Mouse (Mus musculus): Measurements from ENCODE around the gene 9530053A07Rik. TPM values are rescaled to one million over a fixed set of nuclear protein-coding genes. Genes with fewer than 3 reads are reported as not detected.

9530053A07Rik gene
- total RNA-seq, 1 experiment from 2014 or later, result not detected

DNA sequence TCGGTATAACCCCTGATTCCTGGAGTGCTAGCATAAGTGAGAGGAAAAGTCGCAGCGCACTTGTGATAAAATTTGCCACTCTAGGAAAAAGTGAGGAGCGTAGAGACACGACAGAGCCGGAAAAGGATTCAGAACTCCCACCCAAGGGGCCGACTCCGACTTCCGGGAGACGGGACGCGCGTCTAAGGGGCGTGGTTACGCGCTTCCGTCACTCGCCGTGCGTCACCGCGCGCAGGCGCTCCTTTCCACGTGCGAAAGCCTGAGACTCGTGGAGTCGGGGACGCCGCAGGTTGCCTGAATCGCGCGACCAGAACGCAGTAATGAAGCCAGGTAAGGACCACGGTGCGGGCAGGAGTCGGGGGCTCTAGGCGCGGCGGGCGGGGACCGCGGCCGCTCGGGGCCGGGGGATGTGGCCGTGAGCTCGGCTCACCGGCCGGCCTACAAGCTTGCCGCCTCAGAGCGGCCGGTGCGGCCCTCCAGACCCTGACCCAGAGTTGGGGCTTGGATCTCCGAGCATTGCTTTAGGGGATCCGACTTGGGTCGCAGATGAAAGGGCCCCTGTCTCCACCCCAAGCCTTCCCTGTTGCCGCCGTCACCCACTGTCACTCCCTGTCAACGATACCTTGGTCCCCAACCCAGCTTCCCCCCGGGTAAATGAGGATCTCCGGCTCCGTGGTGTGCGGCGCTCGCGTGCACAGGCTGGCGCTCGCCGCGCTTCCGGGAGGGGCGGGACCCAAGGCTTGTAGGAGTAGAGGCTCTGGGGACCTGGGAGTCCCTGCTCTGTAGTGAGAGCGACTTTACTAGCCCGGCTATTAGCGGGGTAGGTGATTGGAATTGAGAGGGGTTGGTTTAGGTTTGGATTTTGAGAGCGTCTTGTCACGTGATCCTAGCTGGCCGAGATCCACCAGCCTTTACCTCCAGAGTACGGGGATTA, 40.5 kb downstream of the 9530053A07Rik start, which contains the start of gene Fbl:
Fbl (plus strand) TSS at position 222 of the 934 bp plus-strand sequence.
- peak; percentile 74 for ATAC-seq (replicated peaks; ENCODE audit: low read depth, poor library complexity, severe bottlenecking)

DNA sequence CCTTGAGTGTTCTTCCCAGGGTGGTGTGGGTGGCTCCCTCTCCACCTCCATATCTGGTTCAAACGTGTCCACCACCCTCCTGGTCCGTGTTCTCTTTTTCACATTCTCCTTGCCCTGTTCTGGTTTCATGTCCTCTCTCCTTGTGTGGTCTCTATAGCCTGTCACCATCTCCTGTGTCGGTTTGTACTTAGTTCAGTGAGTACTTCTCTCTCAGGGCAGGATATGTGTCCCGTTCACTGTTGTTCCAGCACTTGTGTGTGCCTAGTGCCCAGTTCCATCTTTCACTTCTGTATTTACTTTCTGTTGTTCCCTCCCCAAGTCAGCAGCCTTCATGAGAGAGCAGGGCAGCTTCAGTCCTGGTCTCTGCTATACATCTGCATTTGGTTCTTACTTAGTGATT, 46.1 kb downstream of the 9530053A07Rik start:
- ATAC-seq (replicated peaks; ENCODE audit: low read depth, poor library complexity, severe bottlenecking), result peak; percentile 24

DNA sequence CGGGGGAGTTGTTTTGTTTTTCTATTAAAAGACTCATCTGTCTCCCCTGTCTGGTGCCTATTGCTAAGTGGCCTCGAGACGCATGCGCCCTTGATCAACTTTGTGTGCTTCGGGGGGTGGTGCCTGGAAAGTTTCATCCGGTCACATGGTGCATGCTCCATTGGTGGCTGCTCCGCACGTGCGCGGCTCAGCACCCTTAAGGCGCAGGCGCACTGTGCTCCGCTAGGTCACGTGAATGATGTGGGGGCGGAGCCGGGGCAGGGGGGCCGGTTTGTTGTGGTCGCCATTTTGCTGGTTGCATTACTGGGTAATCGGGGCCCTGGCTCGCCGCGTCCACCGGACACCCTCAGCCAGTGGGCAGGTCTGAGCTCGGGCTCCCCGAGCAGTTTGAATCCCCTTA, 50.0 kb downstream of the 9530053A07Rik start, which contains the start of gene Dyrk1b:
Dyrk1b (plus strand) TSS at position 242 of the 400 bp plus-strand sequence.
- ATAC-seq (replicated peaks; ENCODE audit: low read depth, poor library complexity, severe bottlenecking), result peak; percentile 83

DNA sequence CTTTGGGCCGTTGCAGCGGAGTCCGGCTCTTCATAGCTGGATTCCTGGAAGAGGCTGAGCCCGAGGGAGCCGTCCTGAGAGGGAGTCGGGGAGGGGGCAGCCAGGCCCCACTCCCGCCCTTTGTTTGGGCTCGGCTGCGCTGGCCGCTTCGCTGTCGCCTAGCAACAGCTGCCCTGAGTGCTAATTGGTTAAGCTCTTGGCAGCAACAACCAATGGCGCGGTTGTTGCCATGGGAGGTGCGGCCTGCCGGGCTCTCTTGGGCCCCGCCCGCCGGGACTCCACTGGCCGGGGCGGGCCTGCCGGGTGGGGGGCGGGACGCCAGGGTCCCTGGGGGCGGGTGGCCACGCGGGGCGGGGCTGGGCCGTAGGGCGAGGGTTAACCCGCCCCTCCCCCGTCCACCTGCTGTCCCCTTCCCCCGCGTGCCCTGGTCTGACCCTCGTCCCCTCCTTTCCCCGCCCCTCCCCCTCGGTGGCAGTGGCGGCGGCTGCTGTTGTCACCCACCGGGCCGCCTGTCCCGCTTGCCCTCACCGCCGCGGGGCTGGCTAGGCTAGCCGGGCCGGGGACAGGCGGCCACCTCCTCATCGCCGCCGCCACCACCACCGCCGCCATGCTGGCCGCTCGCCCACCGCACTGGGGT, 50.6 kb downstream of the 9530053A07Rik start:
- peak; percentile 83 for ATAC-seq (replicated peaks; ENCODE audit: low read depth, poor library complexity, severe bottlenecking)

DNA sequence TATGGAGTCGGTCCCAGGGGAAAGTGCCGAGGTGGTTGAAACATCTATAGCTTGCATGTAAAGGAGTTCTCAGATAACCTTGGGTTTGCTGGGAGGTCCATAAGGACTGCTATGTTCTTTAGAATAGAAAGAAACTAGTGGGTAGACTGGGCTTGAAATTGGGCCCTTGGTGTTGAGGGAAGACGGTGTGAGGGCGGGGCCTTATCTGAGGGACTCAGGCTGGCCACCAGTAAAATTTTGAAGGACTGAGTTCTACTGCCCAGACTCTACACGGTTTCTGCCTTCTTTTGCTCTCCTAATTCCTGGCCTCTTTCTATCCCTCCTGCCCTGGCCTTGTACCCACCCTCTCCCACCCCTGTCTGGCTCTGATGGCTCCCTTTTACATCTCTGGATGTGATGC, 51.6 kb downstream of the 9530053A07Rik start:
- ATAC-seq (replicated peaks; ENCODE audit: low read depth, poor library complexity, severe bottlenecking), result no peak

DNA sequence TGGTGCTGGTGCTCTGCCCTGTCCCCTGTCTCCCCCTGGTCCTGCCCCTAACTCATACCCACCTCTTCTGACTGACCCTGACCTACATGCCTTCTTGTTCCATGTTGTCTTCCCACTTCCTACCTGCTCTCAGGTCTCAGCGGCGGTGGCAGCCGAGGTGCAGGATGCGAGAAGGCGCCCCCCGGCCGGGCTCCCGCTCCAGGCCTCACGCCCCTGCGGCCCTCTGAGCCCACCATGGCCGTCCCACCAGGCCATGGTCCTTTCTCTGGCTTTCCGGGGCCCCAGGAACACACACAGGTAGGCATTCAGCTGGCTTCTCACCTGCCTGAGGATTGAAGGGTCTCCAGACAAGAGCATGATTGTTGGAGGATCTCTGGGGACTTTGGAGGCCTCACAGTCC, 52.1 kb downstream of the 9530053A07Rik start:
- no peak for ATAC-seq (replicated peaks; ENCODE audit: low read depth, poor library complexity, severe bottlenecking)

DNA sequence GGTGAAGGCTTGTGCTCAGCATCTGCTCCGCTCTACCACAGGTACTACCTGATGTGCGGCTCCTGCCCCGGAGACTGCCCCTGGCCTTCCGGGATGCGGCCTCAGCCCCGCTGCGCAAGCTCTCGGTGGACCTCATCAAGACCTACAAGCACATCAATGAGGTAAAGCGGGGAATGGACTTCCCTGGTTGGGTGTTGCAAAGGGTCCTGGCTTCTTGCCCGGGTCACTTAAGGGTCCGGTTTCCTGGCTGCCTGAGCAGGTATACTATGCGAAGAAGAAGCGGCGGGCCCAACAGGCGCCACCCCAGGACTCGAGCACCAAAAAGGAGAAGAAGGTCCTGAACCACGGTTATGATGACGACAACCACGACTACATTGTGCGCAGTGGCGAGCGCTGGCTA, 53.1 kb downstream of the 9530053A07Rik start:
- ATAC-seq (replicated peaks; ENCODE audit: low read depth, poor library complexity, severe bottlenecking), result no peak

DNA sequence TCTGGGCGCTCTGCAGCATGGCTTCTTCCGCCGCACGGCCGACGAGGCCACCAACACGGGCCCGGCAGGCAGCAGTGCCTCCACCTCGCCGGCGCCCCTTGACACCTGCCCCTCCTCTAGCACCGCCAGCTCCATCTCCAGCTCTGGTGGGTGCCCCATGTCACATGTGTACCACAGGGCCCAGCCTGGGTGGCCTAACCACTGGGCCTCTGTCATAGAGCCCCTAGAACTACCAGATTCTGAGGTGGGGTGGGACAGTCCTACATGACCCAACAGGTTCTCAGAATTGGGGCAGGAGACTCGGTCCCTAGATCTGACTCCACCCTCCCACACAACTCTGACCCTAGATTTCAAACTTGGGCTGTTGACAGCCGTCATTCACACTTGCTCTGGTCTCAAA, 56.6 kb downstream of the 9530053A07Rik start:
- no peak for ATAC-seq (replicated peaks; ENCODE audit: low read depth, poor library complexity, severe bottlenecking)

DNA sequence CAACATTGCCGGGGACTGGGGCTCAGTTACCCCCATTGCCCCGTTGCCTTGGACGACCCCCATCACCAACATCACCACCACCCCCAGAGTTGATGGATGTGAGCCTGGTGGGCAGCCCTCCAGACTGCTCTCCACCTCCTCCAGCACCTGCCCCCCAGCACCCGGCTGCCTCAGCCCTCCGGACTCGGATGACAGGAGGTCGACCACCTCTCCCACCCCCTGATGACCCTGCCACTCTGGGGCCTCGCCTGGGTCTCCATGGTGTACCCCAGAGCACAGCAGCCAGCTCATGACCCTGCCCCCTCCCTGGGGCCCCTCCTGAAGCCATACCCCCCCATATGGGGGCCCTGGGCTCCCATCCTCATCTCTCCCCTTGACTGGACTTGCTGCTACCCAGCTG, 57.4 kb downstream of the 9530053A07Rik start:
- ATAC-seq (replicated peaks; ENCODE audit: low read depth, poor library complexity, severe bottlenecking), result no peak

DNA sequence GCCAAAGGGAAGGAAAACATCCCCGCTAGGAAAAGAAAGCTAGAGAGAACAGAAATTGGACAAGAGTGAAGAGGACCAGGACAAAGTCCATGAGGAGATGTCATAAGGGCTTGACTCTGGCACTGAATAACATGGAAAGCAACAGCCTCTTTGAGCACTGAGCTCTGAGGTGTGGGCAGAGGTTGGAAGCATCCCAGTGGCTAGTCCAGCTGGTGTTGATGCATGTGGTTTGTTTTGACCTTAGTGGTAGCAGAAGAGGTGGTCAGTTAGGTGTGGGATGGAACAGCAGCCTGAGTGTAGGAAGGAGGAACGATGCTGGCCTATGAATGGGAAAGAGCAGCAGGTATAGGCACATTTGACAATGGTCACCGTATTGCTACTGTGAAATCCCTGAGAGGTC, 62.2 kb downstream of the 9530053A07Rik start:
- ATAC-seq (replicated peaks; ENCODE audit: low read depth, poor library complexity, severe bottlenecking), result no peak

DNA sequence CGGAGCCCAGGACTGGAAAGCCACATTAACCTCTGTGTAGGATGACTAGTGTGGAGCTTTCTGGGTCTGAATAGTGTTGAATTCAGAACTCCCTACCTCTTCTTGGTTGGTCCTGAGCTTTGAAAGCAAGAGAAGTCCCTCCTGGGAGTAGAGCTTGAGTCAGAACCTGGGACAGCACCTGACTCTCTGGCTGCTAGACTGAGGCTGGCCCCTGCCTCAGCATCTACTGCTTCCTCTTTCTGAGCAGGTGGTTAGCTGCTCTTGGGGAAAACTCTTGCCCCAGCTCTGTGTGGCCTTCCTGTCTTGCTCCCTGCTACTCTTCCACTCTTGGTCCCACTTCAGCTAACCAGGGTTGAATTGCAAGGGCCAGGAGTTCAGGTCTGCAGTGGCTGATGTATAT, 62.6 kb downstream of the 9530053A07Rik start:
- peak; percentile 73 for ATAC-seq (replicated peaks; ENCODE audit: low read depth, poor library complexity, severe bottlenecking)

DNA sequence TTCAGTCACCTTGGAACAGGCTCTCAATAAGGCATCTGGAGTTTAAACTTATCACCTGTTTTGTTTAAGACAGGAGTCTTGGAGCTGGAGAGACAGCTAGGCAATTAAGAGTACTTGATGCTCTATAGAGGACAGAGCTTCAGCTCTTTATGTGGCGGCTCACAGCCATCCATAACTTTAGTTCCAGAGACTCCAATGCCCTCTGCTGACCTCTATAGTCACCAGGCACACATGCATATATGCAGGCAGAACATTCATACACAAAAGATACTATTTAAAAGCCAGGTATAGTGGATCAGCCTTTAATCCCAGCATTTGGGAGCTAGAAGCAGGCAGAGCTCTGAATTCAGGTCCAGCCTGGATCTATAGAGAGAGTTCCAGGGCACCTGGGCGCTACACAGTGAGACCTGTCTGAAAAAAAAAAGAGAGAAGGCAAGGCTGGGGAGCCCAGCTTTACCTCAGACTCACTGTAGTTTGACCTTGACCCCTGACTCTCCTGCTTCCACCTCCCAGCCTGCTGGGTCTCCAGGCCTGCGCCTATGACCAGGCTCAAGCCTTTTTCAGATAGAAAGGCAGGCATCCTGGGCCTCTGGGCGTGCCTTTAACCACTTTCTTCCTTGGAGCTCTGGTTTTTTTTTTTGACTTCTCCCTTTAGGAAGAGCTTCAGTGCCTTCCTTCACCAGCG, 66.3 kb downstream of the 9530053A07Rik start:
- ATAC-seq (replicated peaks; ENCODE audit: low read depth, poor library complexity, severe bottlenecking), result no peak

DNA sequence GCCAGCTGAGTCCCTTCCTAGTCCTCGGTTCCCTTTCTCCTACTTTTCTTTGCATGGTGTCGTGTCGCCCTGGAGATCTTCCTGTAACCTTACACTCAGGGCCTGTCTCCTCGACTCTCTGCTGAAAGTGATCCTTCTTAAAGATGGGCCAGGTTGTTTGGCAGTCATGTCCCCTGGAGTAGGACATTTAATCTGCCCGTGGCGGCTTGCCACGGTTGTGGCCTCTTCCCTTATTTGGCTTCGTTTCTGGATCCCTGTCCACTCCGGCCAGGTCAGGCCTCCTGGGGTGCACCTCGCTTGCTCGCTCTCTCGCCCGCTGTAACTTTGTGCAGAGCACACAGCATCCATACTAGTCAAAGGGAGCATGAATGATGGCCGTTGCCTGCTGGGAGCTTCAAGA, 67.3 kb downstream of the 9530053A07Rik start:
- no peak for ATAC-seq (replicated peaks; ENCODE audit: low read depth, poor library complexity, severe bottlenecking)

DNA sequence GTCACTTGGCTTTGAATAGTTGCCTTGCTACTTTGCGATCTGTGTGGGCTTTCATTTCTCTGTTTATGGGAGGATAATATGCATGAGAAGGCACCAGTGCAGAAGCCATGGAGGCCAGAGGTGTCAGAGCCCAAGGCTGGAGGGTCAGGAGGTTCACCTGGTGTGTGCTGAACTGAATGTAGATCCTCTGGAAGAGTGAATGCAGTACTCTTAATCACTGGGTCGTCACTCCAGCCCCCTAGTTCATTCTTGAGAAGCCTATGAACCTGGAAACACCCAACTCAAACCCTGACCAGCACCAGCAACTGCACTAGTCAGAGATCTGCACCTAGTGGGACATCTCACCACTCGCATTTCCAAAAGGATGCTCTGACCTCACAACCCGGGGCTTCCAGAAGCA, 69.8 kb downstream of the 9530053A07Rik start:
- no peak for ATAC-seq (replicated peaks; ENCODE audit: low read depth, poor library complexity, severe bottlenecking)

DNA sequence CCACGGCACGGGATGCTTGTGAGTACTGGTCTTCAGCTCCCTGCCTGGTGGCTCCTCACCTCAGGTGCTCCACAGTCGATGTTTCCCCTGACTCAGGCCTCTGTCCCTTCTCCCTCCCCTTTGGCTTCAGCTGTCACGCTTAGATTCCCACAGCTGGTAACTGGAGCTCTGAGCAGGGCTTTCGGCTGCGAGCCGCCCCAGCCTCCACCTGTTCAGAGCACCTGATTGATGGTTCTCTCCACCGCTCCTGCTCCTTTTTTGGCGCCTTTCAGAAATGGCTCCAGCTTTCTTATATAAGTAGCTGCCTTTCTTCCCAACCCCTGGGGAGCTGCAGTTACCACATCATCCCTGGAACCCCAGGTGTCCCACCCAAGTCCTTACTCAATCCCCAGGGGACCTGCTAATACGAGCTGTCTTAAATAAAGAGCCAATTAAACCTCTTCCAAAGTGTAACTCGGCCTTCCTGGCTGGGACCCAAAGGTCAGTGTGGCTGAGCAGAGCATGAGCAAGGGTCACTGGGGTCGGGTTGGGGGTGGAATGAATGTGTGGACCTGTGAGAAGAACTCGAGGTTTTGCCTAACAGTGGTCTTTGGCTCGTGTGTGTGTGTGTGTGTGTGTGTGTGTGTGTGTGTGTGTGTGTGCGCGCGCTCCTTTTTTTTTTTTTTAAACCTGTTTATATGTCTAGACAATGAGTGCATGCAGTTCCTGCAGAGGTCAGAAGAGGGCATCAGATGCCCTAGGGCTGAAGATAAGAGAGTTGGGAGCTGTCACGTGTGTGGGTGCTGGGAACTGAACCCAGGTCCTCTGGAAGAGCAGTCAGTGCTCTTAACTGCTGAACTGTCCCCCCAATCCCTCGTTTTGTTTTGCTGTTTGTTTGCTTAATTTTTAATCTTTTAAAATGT, 74.2 kb downstream of the 9530053A07Rik start:
- ATAC-seq (replicated peaks; ENCODE audit: low read depth, poor library complexity, severe bottlenecking), result no peak

DNA sequence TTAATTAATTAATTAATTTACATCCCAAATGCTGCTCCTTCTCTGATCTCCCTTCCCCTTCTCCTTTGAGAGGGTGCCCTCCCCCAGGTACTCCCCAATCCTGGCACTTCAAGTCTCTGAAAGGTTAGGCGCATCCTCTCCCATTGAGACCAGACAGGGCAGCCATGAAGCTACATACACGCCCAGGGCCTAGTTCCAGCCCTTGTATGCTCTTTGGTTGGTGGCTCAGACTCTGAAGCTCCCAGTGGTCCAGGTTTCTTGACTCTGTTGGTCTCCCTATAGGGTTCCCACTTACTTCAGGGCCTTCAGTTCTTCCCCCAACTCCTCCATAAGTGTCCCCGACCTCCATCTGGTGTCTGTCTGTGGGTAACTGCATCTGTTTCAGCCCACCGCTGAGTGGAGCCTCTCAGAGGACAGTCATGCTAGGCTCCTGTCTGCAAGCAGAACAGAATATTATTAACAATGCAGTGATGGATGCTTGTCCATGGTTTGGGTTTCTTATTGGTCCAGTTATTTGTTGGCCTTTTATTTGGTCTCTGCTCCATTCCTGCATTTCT, 76.9 kb downstream of the 9530053A07Rik start:
- ATAC-seq (replicated peaks; ENCODE audit: low read depth, poor library complexity, severe bottlenecking), result no peak

DNA sequence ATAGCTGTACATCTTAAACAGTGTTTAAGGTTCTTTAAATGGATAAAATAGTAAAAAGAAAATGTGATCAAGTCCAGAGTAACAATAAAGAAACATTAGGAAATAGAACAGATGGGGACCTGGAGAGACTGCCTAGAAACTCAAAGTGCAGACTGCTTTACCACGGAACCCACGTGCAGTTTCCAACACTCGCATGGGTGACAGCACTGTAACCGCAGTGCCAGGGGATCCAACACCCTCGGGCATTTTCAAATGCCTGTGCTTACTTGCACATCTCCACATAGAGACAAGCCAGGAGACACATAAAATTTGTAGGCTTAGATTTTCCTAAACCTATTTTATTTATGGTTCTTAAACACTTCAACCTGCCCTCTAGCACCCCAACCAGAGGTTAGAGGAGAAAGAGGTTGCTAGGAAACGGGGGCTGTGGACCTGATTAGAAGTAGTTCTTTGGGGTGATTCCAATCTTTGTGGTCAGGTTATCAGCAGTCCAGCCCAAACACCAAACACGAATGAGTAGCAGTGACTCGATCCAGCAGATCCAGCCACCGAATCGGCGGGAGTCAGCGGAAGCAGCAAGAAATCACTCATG, 79.2 kb downstream of the 9530053A07Rik start:
- peak; percentile 25 for ATAC-seq (replicated peaks; ENCODE audit: low read depth, poor library complexity, severe bottlenecking)

DNA sequence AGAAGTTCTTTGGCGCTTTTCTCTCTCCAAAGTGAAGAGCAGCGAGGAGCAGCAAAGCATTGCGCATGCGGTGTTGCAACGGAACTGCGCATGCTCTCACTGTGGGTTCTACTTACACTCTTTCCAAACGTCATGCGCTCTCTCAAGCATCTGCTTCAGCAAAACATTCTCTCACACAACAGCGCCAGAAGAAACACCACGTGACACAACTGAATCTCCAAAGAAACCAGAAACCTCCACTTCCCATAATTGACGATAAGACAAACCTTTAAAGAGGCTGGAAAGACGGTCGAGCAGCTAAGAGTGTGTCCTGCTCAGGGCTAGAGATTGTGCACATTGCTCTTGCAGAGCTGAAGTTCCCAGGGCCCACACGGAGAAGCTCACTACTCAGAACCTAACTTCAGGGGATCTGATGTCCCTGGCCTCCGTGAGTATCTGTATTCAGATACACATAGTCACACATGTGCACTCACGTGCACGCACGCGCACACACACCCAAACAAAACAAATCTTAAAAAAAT, 79.8 kb downstream of the 9530053A07Rik start:
- ATAC-seq (replicated peaks; ENCODE audit: low read depth, poor library complexity, severe bottlenecking), result peak; percentile 78

DNA sequence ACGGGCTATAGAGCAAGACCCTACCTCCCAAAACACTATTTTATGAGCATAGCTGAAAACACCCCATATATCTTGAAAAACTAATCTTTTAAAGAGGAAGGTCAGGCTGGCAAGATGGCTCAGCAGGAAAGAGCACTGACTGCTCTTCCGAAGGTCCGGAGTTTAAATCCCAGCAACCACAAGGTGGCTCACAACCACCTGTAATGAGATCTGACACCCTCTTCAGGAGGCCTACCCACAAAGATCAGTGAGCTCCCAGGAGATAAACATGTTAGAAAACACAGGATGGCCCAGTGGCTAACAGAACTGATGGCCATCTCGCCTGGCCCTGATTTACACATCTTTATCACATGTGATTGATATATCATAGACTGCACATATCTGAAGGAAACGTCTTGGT, 81.5 kb downstream of the 9530053A07Rik start:
- ATAC-seq (replicated peaks; ENCODE audit: low read depth, poor library complexity, severe bottlenecking), result no peak

Data from common myeloid progenitor, adult 5-6 weeks (primary cell).